Mouse (Mus musculus): ENCODE measurements around the gene Scp2d1. TPM values are rescaled to one million over a fixed set of nuclear protein-coding genes. Genes with fewer than 3 reads are reported as not detected.
"Not testable (repeated sequence)": the region's sequence is repeated elsewhere in the genome, so short reads cannot be mapped to it uniquely, and the experiment has no call there.

The Scp2d1 gene
- total RNA-seq (2014; rRNA removed) (not detected in 2 replicates), polyA plus RNA-seq (2015; fragmentation: Nextera tagmentation; extraction: Ambion mirVana) (not detected in 2 replicates)

- not testable (repeated sequence) for H3K27ac ChIP-seq (ENCODE audit: low read depth, low read length); H3K4me2 ChIP-seq (ENCODE audit: low read depth, low read length, poor library complexity, severe bottlenecking); H3K9me3 ChIP-seq (ENCODE audit: low read length); H3K4me3 ChIP-seq (ENCODE audit: low read depth, low read length); H3K4me1 ChIP-seq (ENCODE audit: insufficient read depth, low read length); H3K36me3 ChIP-seq (ENCODE audit: insufficient read depth, low read length); H3K27me3 ChIP-seq (ENCODE audit: insufficient read depth, low read length); ATAC-seq (ENCODE audit: low FRiP score); DNase-seq (ENCODE audit: low spot score); H3K9ac ChIP-seq (replicated peaks; ENCODE audit: low read length, poor library complexity, severe bottlenecking)
- 80% methylated on average over 6 of the region's 6 CpGs for WGBS
Observed at GRCm38 (mm10) chr2:144823356-144823755, at the start of gene Scp2d1. TSS of gene Scp2d1 (plus strand) at chr2:144823656.

DNA sequence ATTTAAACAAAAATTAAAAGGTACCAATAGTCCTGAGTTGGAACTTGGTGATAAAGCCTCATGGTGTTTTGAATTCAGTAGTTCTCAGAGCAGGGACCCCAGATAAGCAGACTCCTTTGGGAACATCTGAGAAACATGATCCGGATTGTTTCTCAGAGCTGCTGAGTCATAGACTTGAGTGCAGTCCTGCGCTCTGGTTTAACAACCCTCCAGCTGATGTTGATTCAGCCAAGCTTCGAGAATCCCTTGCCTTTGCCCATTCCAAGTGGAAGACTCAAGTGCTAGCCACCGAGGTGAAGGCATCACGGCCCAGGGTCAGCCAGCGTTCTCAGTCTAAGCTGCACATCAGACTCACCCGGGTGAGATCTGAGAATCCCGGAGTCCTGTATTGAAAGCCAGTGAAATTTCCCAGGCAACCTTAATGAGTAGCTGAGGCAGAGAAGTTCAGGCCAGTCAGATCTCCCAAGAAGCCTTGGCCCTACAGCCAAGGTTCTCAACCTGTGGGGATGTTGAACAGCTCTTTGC, 48.8 kb upstream of the Scp2d1 start:
- ATAC-seq (ENCODE audit: low FRiP score) (no peak), DNase-seq (ENCODE audit: low spot score) (no peak)
- no peaks in the 10 kb centered on the region for H3K4me1 ChIP-seq (ENCODE audit: insufficient read depth, low read length)
- H3K36me3 ChIP-seq (ENCODE audit: insufficient read depth, low read length): no peaks in the 10 kb centered on the region
- WGBS: 86% methylated on average over 8 of the region's 8 CpGs
- H3K4me2 ChIP-seq (ENCODE audit: low read depth, low read length, poor library complexity, severe bottlenecking): no peak overlapping the region
- H3K27me3 ChIP-seq (ENCODE audit: insufficient read depth, low read length): no peaks in the 10 kb centered on the region
- no peak overlapping the region for H3K4me3 ChIP-seq (ENCODE audit: low read depth, low read length)
- no peak overlapping the region for H3K9ac ChIP-seq (replicated peaks; ENCODE audit: low read length, poor library complexity, severe bottlenecking)
- no peak for TF ChIP-seq CTCF (IDR thresholded peaks at IDR 0.05)
- no peaks in the 10 kb centered on the region for H3K9me3 ChIP-seq (ENCODE audit: low read length)
- H3K27ac ChIP-seq (ENCODE audit: low read depth, low read length): no peak overlapping the region

DNA sequence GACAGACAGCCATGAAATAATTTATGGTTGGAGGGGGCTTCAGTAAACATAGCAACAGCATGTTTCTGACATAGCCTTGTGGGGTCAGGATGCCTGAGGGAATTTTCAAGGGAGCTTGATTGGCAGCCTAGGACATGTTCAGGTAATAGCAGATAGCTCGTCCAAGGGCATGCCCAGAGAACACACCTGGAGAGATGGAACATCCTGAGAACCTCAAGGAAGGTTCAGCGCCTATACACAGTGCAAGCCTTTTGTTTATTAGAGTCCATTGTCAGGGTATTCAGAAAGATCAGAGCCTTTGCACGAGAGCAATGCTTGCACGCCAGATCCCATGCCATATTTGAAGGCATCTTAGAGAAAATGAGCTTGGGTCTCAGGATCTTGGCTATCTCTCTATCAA, 47.8 kb upstream of the Scp2d1 start:
- Histone ChIP-seq H3K27ac (ENCODE audit: low read depth, low read length) (no peak overlapping the region), H3K4me2 (ENCODE audit: low read depth, low read length, poor library complexity, severe bottlenecking) (no peak overlapping the region), H3K36me3 (ENCODE audit: insufficient read depth, low read length) (no peaks in the 10 kb centered on the region), H3K4me3 (ENCODE audit: low read depth, low read length) (no peak overlapping the region), H3K9me3 (ENCODE audit: low read length) (no peaks in the 10 kb centered on the region), H3K9ac (replicated peaks; ENCODE audit: low read length, poor library complexity, severe bottlenecking) (no peak overlapping the region), H3K27me3 (ENCODE audit: insufficient read depth, low read length) (no peaks in the 10 kb centered on the region), H3K4me1 (ENCODE audit: insufficient read depth, low read length) (no peaks in the 10 kb centered on the region)
- WGBS: 90% methylated on average over 4 of the region's 4 CpGs
- no peak for TF ChIP-seq CTCF (IDR thresholded peaks at IDR 0.05)
- DNase-seq (ENCODE audit: low spot score): no peak
- ATAC-seq (ENCODE audit: low FRiP score): no peak

DNA sequence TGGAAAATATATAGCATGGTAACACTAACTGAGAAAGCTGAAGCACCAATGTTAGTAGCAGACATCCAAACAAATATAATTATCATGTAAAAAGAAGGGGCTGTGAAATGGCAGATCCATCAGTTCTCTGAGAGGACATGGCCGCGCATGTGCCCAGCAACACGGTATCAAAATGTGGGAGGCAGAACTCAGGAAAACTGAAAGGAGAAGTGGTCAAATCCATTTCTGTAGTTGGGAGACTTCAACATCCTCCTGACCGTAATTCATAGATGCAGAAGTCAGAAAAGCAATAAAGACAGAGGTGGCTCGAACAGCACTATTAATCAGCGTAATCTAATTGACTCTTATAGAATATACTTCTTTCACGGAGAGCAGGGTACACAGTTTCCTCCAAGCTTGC, 44.2 kb upstream of the Scp2d1 start:
- DNase-seq (ENCODE audit: low spot score) (no peak), ATAC-seq (ENCODE audit: low FRiP score) (no peak)
- Histone ChIP-seq H3K27ac (ENCODE audit: low read depth, low read length) (no peak overlapping the region), H3K4me2 (ENCODE audit: low read depth, low read length, poor library complexity, severe bottlenecking) (no peak overlapping the region), H3K9ac (replicated peaks; ENCODE audit: low read length, poor library complexity, severe bottlenecking) (no peak overlapping the region), H3K4me3 (ENCODE audit: low read depth, low read length) (no peak overlapping the region), H3K36me3 (ENCODE audit: insufficient read depth, low read length) (no peaks in the 10 kb centered on the region), H3K4me1 (ENCODE audit: insufficient read depth, low read length) (no peaks in the 10 kb centered on the region), H3K9me3 (ENCODE audit: low read length) (no peaks in the 10 kb centered on the region), H3K27me3 (ENCODE audit: insufficient read depth, low read length) (no peaks in the 10 kb centered on the region)
- WGBS: 84% methylated on average over 7 of the region's 7 CpGs
- TF ChIP-seq CTCF (IDR thresholded peaks at IDR 0.05): no peak

DNA sequence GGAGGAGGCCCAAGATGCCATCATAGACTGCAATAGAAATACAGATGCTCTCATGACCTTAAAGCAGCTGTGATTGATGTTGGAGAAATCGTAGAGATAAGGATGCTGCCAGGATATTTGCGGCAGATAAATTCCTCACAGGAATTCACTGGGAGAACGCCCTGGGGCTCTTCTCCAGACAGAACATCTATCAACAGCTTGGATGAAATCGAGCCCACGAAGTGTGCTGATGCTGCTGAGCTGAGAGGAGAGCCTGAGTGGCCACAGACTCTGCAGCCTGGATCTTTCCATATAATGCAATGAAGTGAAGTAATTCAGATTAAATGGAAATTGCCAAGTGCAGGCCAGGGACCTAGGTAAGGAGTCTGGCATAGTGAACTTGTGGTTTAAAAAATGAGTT, 42.7 kb upstream of the Scp2d1 start:
- Histone ChIP-seq H3K9me3 (ENCODE audit: low read length) (no peaks in the 10 kb centered on the region), H3K36me3 (ENCODE audit: insufficient read depth, low read length) (no peaks in the 10 kb centered on the region), H3K27me3 (ENCODE audit: insufficient read depth, low read length) (no peaks in the 10 kb centered on the region), H3K4me3 (ENCODE audit: low read depth, low read length) (no peak overlapping the region), H3K4me1 (ENCODE audit: insufficient read depth, low read length) (no peaks in the 10 kb centered on the region), H3K27ac (ENCODE audit: low read depth, low read length) (no peak overlapping the region), H3K4me2 (ENCODE audit: low read depth, low read length, poor library complexity, severe bottlenecking) (no peak overlapping the region), H3K9ac (replicated peaks; ENCODE audit: low read length, poor library complexity, severe bottlenecking) (no peak overlapping the region)
- no peak for TF ChIP-seq CTCF (IDR thresholded peaks at IDR 0.05)
- DNase-seq (ENCODE audit: low spot score): peak; percentile 4
- WGBS: 67% methylated on average over 5 of the region's 5 CpGs
- ATAC-seq (ENCODE audit: low FRiP score): no peak

DNA sequence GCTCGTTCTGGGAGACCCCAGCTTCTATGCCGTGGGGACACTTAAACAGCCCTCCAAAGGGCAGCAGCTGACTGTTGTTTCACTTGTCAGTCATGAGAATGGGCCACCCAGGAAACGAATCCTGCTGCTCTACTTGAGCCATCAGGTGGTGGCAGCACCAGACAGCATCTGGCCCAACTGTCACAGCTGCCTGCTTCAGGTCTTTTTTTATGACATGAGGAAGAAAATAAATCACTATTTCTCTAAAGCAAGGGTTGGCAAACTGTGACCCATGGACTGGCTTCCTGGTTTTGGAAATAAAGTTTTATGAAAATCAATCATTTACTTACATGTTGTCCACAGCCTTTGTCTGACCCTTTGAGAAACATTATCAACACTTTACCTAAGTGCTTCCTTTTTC, 41.6 kb upstream of the Scp2d1 start:
- no peak for ATAC-seq (ENCODE audit: low FRiP score)
- WGBS: 62% methylated on average over 3 of the region's 3 CpGs
- no peaks in the 10 kb centered on the region for H3K36me3 ChIP-seq (ENCODE audit: insufficient read depth, low read length)

More for the DNA sequence above, 41.6 kb upstream of the Scp2d1 start:
- H3K9me3 ChIP-seq (ENCODE audit: low read length): no peaks in the 10 kb centered on the region
- H3K4me2 ChIP-seq (ENCODE audit: low read depth, low read length, poor library complexity, severe bottlenecking): no peak overlapping the region
- no peak overlapping the region for H3K4me3 ChIP-seq (ENCODE audit: low read depth, low read length)
- H3K9ac ChIP-seq (replicated peaks; ENCODE audit: low read length, poor library complexity, severe bottlenecking): no peak overlapping the region
- no peaks in the 10 kb centered on the region for H3K4me1 ChIP-seq (ENCODE audit: insufficient read depth, low read length)
- no peak for DNase-seq (ENCODE audit: low spot score)
- H3K27me3 ChIP-seq (ENCODE audit: insufficient read depth, low read length): no peaks in the 10 kb centered on the region
- TF ChIP-seq CTCF (IDR thresholded peaks at IDR 0.05): no peak
- no peak overlapping the region for H3K27ac ChIP-seq (ENCODE audit: low read depth, low read length)

Measured in midbrain, postnatal 0 days (tissue).